Mouse (Mus musculus): Measurements from ENCODE around the gene Esrrg.

DNA sequence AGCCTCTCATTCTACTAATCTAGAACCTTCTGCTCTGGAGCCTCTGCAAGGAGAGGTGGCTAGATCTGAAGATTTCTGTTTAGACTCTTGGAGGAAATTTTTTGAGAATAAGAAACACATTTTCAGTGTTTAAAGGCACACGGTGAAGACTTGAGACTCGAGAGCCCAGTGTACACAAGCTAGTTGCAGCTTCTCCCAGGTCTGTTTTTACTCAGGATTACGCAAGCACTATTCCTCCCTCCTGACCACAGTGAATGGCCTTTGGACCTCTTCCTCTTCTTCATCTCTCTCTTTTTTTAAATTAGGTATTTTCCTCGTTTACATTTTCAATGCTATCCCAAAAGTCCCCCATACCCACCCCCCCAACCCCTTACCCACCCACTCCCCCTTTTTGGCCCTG is 122.6 kb downstream of the Esrrg start:
- TF ChIP-seq CTCF (IDR thresholded peaks at IDR 0.05; ENCODE audit: extremely low read depth, insufficient read depth, insufficient read length, insufficient replicate concordance) (no peak), POLR2A (IDR thresholded peaks at IDR 0.05; ENCODE audit: low read depth, low read length) (no peak)
